8 mouse cellular contexts compared by ENCODE assay signal in the genomic region with DNA sequence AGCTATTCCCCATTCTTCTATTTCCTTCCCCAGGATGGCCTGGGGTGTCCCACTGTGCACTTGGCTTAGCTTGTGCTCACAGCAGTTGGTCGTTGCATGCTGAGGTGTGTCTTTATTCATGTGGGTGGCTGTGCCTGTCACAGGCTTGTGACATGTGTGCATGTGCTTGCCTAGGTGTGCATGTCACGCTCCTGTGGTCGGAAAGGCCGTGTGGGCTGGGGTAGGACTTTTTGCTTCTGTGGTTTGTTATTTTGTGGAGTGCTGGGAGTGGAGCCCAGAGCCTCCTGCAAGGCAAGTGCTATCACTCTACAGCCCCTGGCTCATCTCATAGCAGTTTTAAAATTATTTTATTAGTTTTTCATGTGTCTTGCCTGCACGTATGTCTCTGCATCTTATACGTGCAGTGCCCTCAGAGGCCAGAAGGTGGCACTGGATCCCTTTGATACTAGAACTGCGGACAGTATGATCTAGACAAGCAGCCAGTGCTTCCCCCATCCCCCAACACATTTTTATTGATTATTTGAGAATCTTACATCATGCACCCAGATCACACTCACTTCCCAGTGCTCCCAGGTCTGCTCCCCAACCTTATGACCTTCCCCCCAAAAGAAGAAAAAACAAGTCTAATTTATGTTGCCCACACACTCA. TPM values are rescaled to one million over a fixed set of nuclear protein-coding genes. Genes with fewer than 3 reads are reported as not detected.
DNase-seq lines count a peak whose midpoint lies in the region; ATAC-seq and TF ChIP-seq lines count a peak whose summit lies in the region.

No protein-coding gene starts in this region.

- peak; percentile 78 for DNase-seq in layer of hippocampus, adult 11-12 months (ENCODE audit: low spot score)
- DNase-seq in layer of hippocampus, adult 9-10 months (ENCODE audit: low spot score), result no peak
- peak; percentile 43 for DNase-seq in ES-E14 (ENCODE audit: low read depth, low spot score)
- DNase-seq in cerebellum, adult 8-10 months, result peak; percentile 40
- peak; percentile 44 for DNase-seq in gastrocnemius, postnatal 14 days
- DNase-seq in kidney, postnatal 25 days, result peak; percentile 68 to 88
- peak; percentile 82 for DNase-seq in testis, postnatal 10 days (ENCODE audit: low spot score)

- in situ Hi-C loops in ES-E14 (cut with MboI; ENCODE audit: low sequenced_read_pairs in 2 of 2, unreplicated experiment in 2 of 2), result no loop called here

- ATAC-seq in megakaryocyte-erythroid progenitor cell, adult 5-6 weeks (replicated peaks; ENCODE audit: low FRiP score, low TSS enrichment, poor library complexity, severe bottlenecking), result peak; percentile 46; the same call in 1 of the 2 replicates

- H3K4me1 ChIP-seq in ES-E14 (ENCODE audit: control insufficient read depth in 2 of 2, insufficient read depth in 2 of 2, low read length in 2 of 2, poor library complexity in 1 of 2), result peaks cover 0 to 2% of the 10 kb centered on the region in 2 experiments; a peak in 1 of 4 replicates

- H3K9ac ChIP-seq in ES-E14 (ENCODE audit: insufficient read depth, low read depth, low read length, poor library complexity, severe bottlenecking), result no peak overlapping the region

- no peaks in the 10 kb centered on the region for H3K9me3 ChIP-seq in ES-E14 (ENCODE audit: control insufficient read depth, insufficient read depth, low read depth, low read length)

- H3K27ac ChIP-seq in ES-E14 (ENCODE audit: insufficient read depth, low read depth, low read length, poor library complexity, severe bottlenecking), result no peak overlapping the region; the same call in 1 of the 2 replicates

- H3K36me3 ChIP-seq in ES-E14 (ENCODE audit: control insufficient read depth, insufficient read depth, low read length, poor library complexity, severe bottlenecking), result no peaks in the 10 kb centered on the region

- H3K4me3 ChIP-seq in ES-E14 (ENCODE audit: insufficient read depth in 1 of 2, low read depth in 1 of 2, low read length in 2 of 2, poor library complexity in 1 of 2, severe bottlenecking in 1 of 2), result no peak overlapping the region

- intact Hi-C loops in gastrocnemius, postnatal 14 days (cut with DNase I; ENCODE audit: low total_unique reads), result loop anchor here (2.0 to 10.0 kb wide), 2 partner anchors 189 to 339 kb away; no protein-coding TSS in a partner anchor

TF ChIP-seq in ES-E14, 5 proteins besides CTCF, POLR2A, EP300 and RAD21:
- TF ChIP-seq MAFK (IDR thresholded peaks at IDR 0.05; ENCODE audit: insufficient read depth, low read depth, low read length), result no peak
- peak; percentile 45; the same call in 1 of the 2 replicates for TF ChIP-seq ZC3H11A (IDR thresholded peaks at IDR 0.05; ENCODE audit: borderline replicate concordance, low read depth, low read length)

RNA-seq across cellular contexts. Expression of a gene that starts 49.4 kb away (rescaled TPM):
- total RNA-seq in ES-E14 (2012; rRNA removed), result 1.8 and 3.2 TPM in 2 replicates
- total RNA-seq in gastrocnemius, postnatal 14 days (2021), result 10 to 100 TPM; 15.6 to 26.3 TPM
- 105 and 123 TPM in 2 replicates for total RNA-seq in megakaryocyte-erythroid progenitor cell, adult 5-6 weeks (2014; fragmentation: Nextera tagmentation)
- 66.1 and 86.4 TPM in 2 replicates for total RNA-seq in megakaryocyte-erythroid progenitor cell, adult 5-6 weeks (2017)
